Mouse (Mus musculus) ES-Bruce4 (cell line): ENCODE measurements around the gene Dis3l2. TPM values are rescaled to one million over a fixed set of nuclear protein-coding genes. Genes with fewer than 3 reads are reported as not detected.

Source experiments
- H3K27ac ChIP-seq: 2 replicates; pipeline ENCODE4 v1.5.1; 2012; ENCODE audit warnings: low read length, inconsistent platforms; ENCODE audit not compliant: insufficient read depth
- H3K27me3 ChIP-seq: 2 replicates; pipeline ENCODE4 v1.6.1; 2012; ENCODE audit warnings: mild to moderate bottlenecking, low read length, inconsistent platforms; ENCODE audit not compliant: control insufficient read depth, poor library complexity, insufficient read depth, severe bottlenecking
- H3K36me3 ChIP-seq: 2 replicates; pipeline ENCODE4 v1.6.1; 2012; ENCODE audit warnings: inconsistent platforms, mild to moderate bottlenecking, low read length, moderate library complexity; ENCODE audit not compliant: control insufficient read depth, poor library complexity, insufficient read depth, severe bottlenecking
- H3K4me1 ChIP-seq: one replicate; pipeline ENCODE4 v1.8.1; 2011; ENCODE audit warnings: low read length; ENCODE audit not compliant: control insufficient read depth, insufficient read depth
- H3K4me3 ChIP-seq: 2 replicates; pipeline ENCODE4 v1.5.1; 2011; ENCODE audit warnings: low read depth, mild to moderate bottlenecking, low read length
- H3K9ac ChIP-seq: 2 replicates; pipeline ENCODE4 v1.6.1; 2012; ENCODE audit warnings: low read depth, mild to moderate bottlenecking, inconsistent platforms; ENCODE audit not compliant: poor library complexity, severe bottlenecking
- H3K9me3 ChIP-seq: replicated peaks from 2 replicates; pipeline ENCODE4 v1.6.1; 2012; ENCODE audit warnings: mild to moderate bottlenecking, low read length, inconsistent platforms; ENCODE audit not compliant: control insufficient read depth, poor library complexity, insufficient read depth, severe bottlenecking
- CTCF ChIP-seq: IDR thresholded peaks from one replicate; pipeline ENCODE4 v1.8.1; 2011; ENCODE audit warnings: low read depth, low read length
- EP300 ChIP-seq: IDR thresholded peaks from 2 replicates; pipeline ENCODE4 v1.6.1; 2011; ENCODE audit warnings: low read depth, low read length; ENCODE audit not compliant: insufficient read depth
- POLR2A ChIP-seq: IDR thresholded peaks from one replicate; pipeline ENCODE4 v1.8.1; 2011; ENCODE audit warnings: low read length; ENCODE audit not compliant: insufficient read depth
- polyA plus RNA-seq: library from polyadenylated mRNA; stranded (reverse); fragments of >200 nt; gene quantifications from 2 replicates; pipeline ENCODE4 v1.2.4, GENCODE M21; 2011; ENCODE audit warnings: low read depth; ENCODE audit not compliant: missing spikeins, insufficient read depth, insufficient read length

Dis3l2 gene
- polyA plus RNA-seq, 1 experiment = 19.6 TPM

- H3K4me3 ChIP-seq = no peak overlapping the region
- H3K4me1 ChIP-seq = peaks cover 2% of the 10 kb centered on the region
- TF ChIP-seq POLR2A = no peak
- no peak for TF ChIP-seq CTCF
- TF ChIP-seq EP300 = no peak
- no peak overlapping the region for H3K27ac ChIP-seq
- H3K9ac ChIP-seq = no peak overlapping the region
- no peaks in the 10 kb centered on the region for H3K36me3 ChIP-seq
- H3K9me3 ChIP-seq = no peaks in the 10 kb centered on the region
- no peaks in the 10 kb centered on the region for H3K27me3 ChIP-seq
Measured at GRCm38 (mm10) chr1:87038477-87039070, 335.0 kb downstream of the Dis3l2 start.

GRCm38 (mm10) chr1:87041119-87041518 lies 337.5 kb downstream of the Dis3l2 start:
- H3K4me3 ChIP-seq = no peak overlapping the region
- no peak overlapping the region for H3K27ac ChIP-seq
- H3K27me3 ChIP-seq = no peaks in the 10 kb centered on the region
- no peaks in the 10 kb centered on the region for H3K9me3 ChIP-seq
- no peaks in the 10 kb centered on the region for H3K36me3 ChIP-seq
- no peak overlapping the region for H3K9ac ChIP-seq
- H3K4me1 ChIP-seq = no peaks in the 10 kb centered on the region
- TF ChIP-seq EP300 = no peak
- TF ChIP-seq CTCF = peak; percentile 54

DNA sequence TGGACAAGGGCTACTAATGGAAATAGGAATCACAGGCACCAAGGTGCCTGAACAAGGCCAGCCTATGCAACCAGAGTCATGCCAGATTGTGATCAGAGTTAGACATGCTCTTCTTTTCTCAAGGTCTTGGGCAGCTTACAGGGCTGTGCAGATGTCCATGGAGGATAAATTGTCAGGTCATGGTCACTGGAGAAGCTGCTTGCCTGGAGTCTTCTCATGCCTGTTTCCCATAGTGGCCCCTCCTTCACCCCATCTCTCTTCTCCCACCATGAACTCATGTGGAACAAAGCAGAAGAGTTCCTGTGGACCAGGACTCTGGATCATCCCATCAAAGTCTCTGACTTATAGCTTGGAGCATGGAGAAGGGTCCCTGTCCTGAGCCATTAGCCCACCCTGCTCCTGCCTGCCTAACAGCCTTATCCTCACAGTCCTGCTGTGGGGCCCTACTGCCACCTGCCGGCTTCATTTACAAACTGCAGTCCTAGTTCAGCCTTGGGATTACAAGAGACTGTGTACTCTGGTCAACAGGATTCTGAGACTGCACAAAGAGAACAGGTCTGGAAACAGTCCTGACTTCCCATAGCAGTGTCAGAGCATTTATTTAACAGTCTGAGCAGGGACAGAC lies 338.3 kb downstream of the Dis3l2 start:
- no peak overlapping the region for H3K9ac ChIP-seq
- H3K9me3 ChIP-seq = no peaks in the 10 kb centered on the region
- H3K4me1 ChIP-seq = no peaks in the 10 kb centered on the region
- no peak for TF ChIP-seq EP300
- TF ChIP-seq CTCF = peak; percentile 92
- H3K27me3 ChIP-seq = no peaks in the 10 kb centered on the region
- no peak overlapping the region for H3K27ac ChIP-seq
- no peaks in the 10 kb centered on the region for H3K36me3 ChIP-seq
- no peak overlapping the region for H3K4me3 ChIP-seq

GRCm38 (mm10) chr1:87050072-87050471 lies 346.5 kb downstream of the Dis3l2 start:
- Histone ChIP-seq H3K36me3 (no peaks in the 10 kb centered on the region), H3K27me3 (no peaks in the 10 kb centered on the region), H3K4me1 (no peaks in the 10 kb centered on the region), H3K27ac (no peak overlapping the region), H3K9me3 (no peaks in the 10 kb centered on the region), H3K4me3 (no peak overlapping the region), H3K9ac (no peak overlapping the region)
- TF ChIP-seq POLR2A = no peak
- no peak for TF ChIP-seq CTCF
- TF ChIP-seq EP300 = no peak

GRCm38 (mm10) chr1:87050700-87051099 lies 347.1 kb downstream of the Dis3l2 start:
- Histone ChIP-seq H3K9ac (no peak overlapping the region), H3K4me3 (no peak overlapping the region)

DNA sequence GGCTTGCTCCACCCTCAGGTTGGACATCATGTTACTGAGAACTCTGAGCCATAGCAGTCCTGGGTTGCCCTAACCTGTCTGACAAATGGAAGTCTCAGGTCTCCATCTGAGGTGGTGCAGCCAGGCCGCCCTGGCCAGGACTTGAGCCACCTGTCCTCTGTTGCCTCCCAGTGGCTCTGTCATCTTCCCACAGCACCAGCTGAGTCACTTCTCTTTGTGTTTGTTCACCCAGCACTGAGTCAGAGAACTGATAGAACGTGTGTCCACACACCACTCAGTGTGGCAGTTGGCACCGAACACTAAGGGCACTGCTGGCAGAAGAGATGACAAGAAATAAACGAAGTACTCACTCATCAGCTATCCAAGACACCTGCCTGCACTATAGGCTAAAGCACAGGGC lies 347.8 kb downstream of the Dis3l2 start:
- TF ChIP-seq CTCF (no peak), EP300 (no peak)
- H3K27ac ChIP-seq = no peak overlapping the region

More at GRCm38 (mm10) chr1:87050700-87051099, 347.1 kb downstream of the Dis3l2 start:
- TF ChIP-seq EP300 = no peak
- no peak for TF ChIP-seq CTCF
- TF ChIP-seq POLR2A = no peak
- H3K4me1 ChIP-seq = no peaks in the 10 kb centered on the region
- no peaks in the 10 kb centered on the region for H3K36me3 ChIP-seq
- no peaks in the 10 kb centered on the region for H3K27me3 ChIP-seq
- H3K9me3 ChIP-seq = no peaks in the 10 kb centered on the region
- H3K27ac ChIP-seq = no peak overlapping the region

More for the DNA sequence above, 347.8 kb downstream of the Dis3l2 start:
- Histone ChIP-seq H3K36me3 (no peaks in the 10 kb centered on the region), H3K9ac (no peak overlapping the region), H3K9me3 (no peaks in the 10 kb centered on the region), H3K4me1 (no peaks in the 10 kb centered on the region), H3K4me3 (no peak overlapping the region), H3K27me3 (no peaks in the 10 kb centered on the region)
